Mouse (Mus musculus) CH12.LX (cell line): ENCODE measurements around the gene Gtf3c5. TPM values are rescaled to one million over a fixed set of nuclear protein-coding genes. Genes with fewer than 3 reads are reported as not detected.

ENCODE experiments used
- DNase-seq: peaks from one replicate; pipeline ENCODE4 v3.0.0-alpha.2; 2013; ENCODE audit errors: extremely low read depth
- H3K27ac ChIP-seq: 2 replicates; pipeline ENCODE4 v1.5.1; 2012; ENCODE audit warnings: low read depth, mild to moderate bottlenecking, control low read depth, moderate library complexity; ENCODE audit not compliant: insufficient read depth
- H3K27me3 ChIP-seq: replicated peaks from 2 replicates; pipeline ENCODE3; 2012; ENCODE audit warnings: inconsistent platforms
- H3K36me3 ChIP-seq, 2 experiments: replicated peaks in 1 of 2; 2 replicates each; pipeline versions ENCODE3 to v1.6.1; 2012; ENCODE audit warnings: inconsistent platforms in 1 of 2, low read length in 1 of 2, mild to moderate bottlenecking in 1 of 2, mixed read lengths in 1 of 2, moderate library complexity in 1 of 2; ENCODE audit not compliant: control insufficient read depth in 1 of 2, insufficient read depth in 1 of 2
- H3K4me1 ChIP-seq, 2 experiments: 2 replicates each; pipeline ENCODE4 v1.6.1; 2012; ENCODE audit warnings: inconsistent platforms in 1 of 2, moderate library complexity in 1 of 2; ENCODE audit not compliant: insufficient read depth in 2 of 2, control insufficient read depth in 1 of 2
- H3K4me2 ChIP-seq: 2 replicates; pipeline ENCODE4 v1.6.1; 2012; ENCODE audit warnings: low read depth, mild to moderate bottlenecking, control low read depth; ENCODE audit not compliant: poor library complexity, insufficient read depth, severe bottlenecking
- H3K4me3 ChIP-seq, 3 experiments: fragments of 150-350 bp in 1 of 3; sonication (generic) in 1 of 3; replicated peaks in 1 of 3; 2 replicates each; pipeline versions ENCODE3 to v1.5.1; 2011 to 2012; ENCODE audit warnings: low read depth in 2 of 3, low read length in 2 of 3, mild to moderate bottlenecking in 2 of 3, moderate library complexity in 2 of 3, control low read depth in 1 of 3, improper control_type of control experiment in 1 of 3, inconsistent platforms in 1 of 3, mixed read lengths in 1 of 3; ENCODE audit not compliant: poor library complexity in 1 of 3
- H3K79me2 ChIP-seq: replicated peaks from 2 replicates; pipeline ENCODE4 v1.6.1; 2012; ENCODE audit warnings: mild to moderate bottlenecking, moderate library complexity; ENCODE audit not compliant: control insufficient read depth, poor library complexity, insufficient read depth, severe bottlenecking; ENCODE audit errors: extremely low read depth
- H3K9ac ChIP-seq: 2 replicates; pipeline ENCODE4 v1.6.1; 2012; ENCODE audit warnings: low read depth, mild to moderate bottlenecking, control low read depth, moderate library complexity; ENCODE audit not compliant: insufficient read depth
- H3K9me3 ChIP-seq: replicated peaks from 2 replicates; pipeline ENCODE3; 2012; ENCODE audit warnings: low read length, inconsistent platforms, mixed read lengths
- BHLHE40 ChIP-seq: IDR thresholded peaks from 2 replicates; pipeline ENCODE4 v1.6.1; 2011; ENCODE audit warnings: mild to moderate bottlenecking, low read depth, low read length, improper control_type of control experiment
- CHD2 ChIP-seq: IDR thresholded peaks from 2 replicates; pipeline ENCODE4 v1.6.1; 2011; ENCODE audit warnings: low read length, improper control_type of control experiment
- CTCF ChIP-seq, 2 experiments: IDR thresholded peaks in 1 of 2; conservative IDR thresholded peaks in 1 of 2; 2 replicates each; pipeline ENCODE4 v1.5.1; 2011 to 2012; ENCODE audit warnings: low read depth in 2 of 2, low read length in 2 of 2, improper control_type of control experiment in 1 of 2, inconsistent platforms in 1 of 2, mild to moderate bottlenecking in 1 of 2, moderate library complexity in 1 of 2
- ELF1 ChIP-seq: IDR thresholded peaks from 2 replicates; pipeline ENCODE4 v1.6.1; 2014; ENCODE audit warnings: low read depth, mild to moderate bottlenecking, inconsistent platforms, low read length, improper control_type of control experiment
- ETS1 ChIP-seq: conservative IDR thresholded peaks from 2 replicates; pipeline ENCODE4 v1.6.1; 2012; ENCODE audit warnings: low read depth, mild to moderate bottlenecking, inconsistent platforms, low read length, improper control_type of control experiment, moderate library complexity
- GABPA ChIP-seq: IDR thresholded peaks from 2 replicates; pipeline ENCODE4 v1.6.1; 2012; ENCODE audit warnings: low read depth, low read length, improper control_type of control experiment, inconsistent platforms; ENCODE audit not compliant: insufficient replicate concordance
- HCFC1 ChIP-seq: IDR thresholded peaks from 2 replicates; pipeline ENCODE4 v1.6.1; 2012; ENCODE audit warnings: low read depth, mild to moderate bottlenecking, inconsistent platforms, low read length, improper control_type of control experiment
- JUN ChIP-seq: IDR thresholded peaks from 2 replicates; pipeline ENCODE4 v1.6.1; 2011; ENCODE audit warnings: low read depth, mild to moderate bottlenecking, low read length, improper control_type of control experiment, moderate library complexity; ENCODE audit not compliant: insufficient read depth
- JUND ChIP-seq: conservative IDR thresholded peaks from 2 replicates; pipeline ENCODE4 v1.6.1; 2011; ENCODE audit warnings: low read depth, low read length, improper control_type of control experiment
- MAX ChIP-seq: IDR thresholded peaks from 2 replicates; pipeline ENCODE4 v1.6.1; 2011; ENCODE audit warnings: low read length, improper control_type of control experiment
- MEF2A ChIP-seq: IDR thresholded peaks from 2 replicates; pipeline ENCODE4 v1.6.1; 2014; ENCODE audit warnings: low read depth, mild to moderate bottlenecking, inconsistent platforms, low read length, improper control_type of control experiment, borderline replicate concordance
- MYC ChIP-seq: IDR thresholded peaks from 2 replicates; pipeline ENCODE4 v1.6.1; 2011; ENCODE audit warnings: low read depth, mild to moderate bottlenecking, improper control_type of control experiment, low read length
- NELFE ChIP-seq: IDR thresholded peaks from 2 replicates; pipeline ENCODE4 v1.6.1; 2011; ENCODE audit warnings: low read depth, low read length, improper control_type of control experiment
- POLR2AphosphoS2 ChIP-seq: IDR thresholded peaks from 2 replicates; pipeline ENCODE4 v1.6.1; 2011; ENCODE audit warnings: low read depth, low read length, improper control_type of control experiment
- RCOR1 ChIP-seq: conservative IDR thresholded peaks from 2 replicates; pipeline ENCODE4 v1.6.1; 2012; ENCODE audit warnings: low read depth, mild to moderate bottlenecking, inconsistent platforms, low read length, improper control_type of control experiment
- SMC3 ChIP-seq: IDR thresholded peaks from 2 replicates; pipeline ENCODE4 v1.6.1; 2011; ENCODE audit warnings: low read depth, low read length, improper control_type of control experiment
- UBTF ChIP-seq: IDR thresholded peaks from 2 replicates; pipeline ENCODE4 v1.6.1; 2012; ENCODE audit warnings: low read depth, mild to moderate bottlenecking, inconsistent platforms, low read length, improper control_type of control experiment, moderate library complexity
- USF1 ChIP-seq: IDR thresholded peaks from 2 replicates; pipeline ENCODE4 v1.6.1; 2014; ENCODE audit warnings: low read depth, mild to moderate bottlenecking, inconsistent platforms, low read length, improper control_type of control experiment
- USF2 ChIP-seq: conservative IDR thresholded peaks from 2 replicates; pipeline ENCODE4 v1.6.1; 2011; ENCODE audit warnings: low read depth, low read length, improper control_type of control experiment
- ZC3H11A ChIP-seq: IDR thresholded peaks from 2 replicates; pipeline ENCODE4 v1.6.1; 2012; ENCODE audit warnings: low read depth, mild to moderate bottlenecking, inconsistent platforms, low read length, improper control_type of control experiment
- ZKSCAN1 ChIP-seq: IDR thresholded peaks from 2 replicates; pipeline ENCODE4 v1.6.1; 2012; ENCODE audit warnings: low read depth, inconsistent platforms, low read length, improper control_type of control experiment, borderline replicate concordance
- ZMIZ1 ChIP-seq: IDR thresholded peaks from 2 replicates; pipeline ENCODE4 v1.6.1; 2012; ENCODE audit warnings: low read depth, mild to moderate bottlenecking, inconsistent platforms, low read length, improper control_type of control experiment
- ZNF384 ChIP-seq: IDR thresholded peaks from 2 replicates; pipeline ENCODE4 v1.6.1; 2012; ENCODE audit warnings: low read depth, low read length, improper control_type of control experiment, inconsistent platforms
- dilution Hi-C: fragments of 300-500 bp; cut with MboI; formaldehyde crosslinking; loops from 2 replicates; pipeline ENCODE4 v1.14.3; 2020; ENCODE audit warnings: low sequenced_read_pairs; ENCODE audit not compliant: extremely low pct_unique_long_range_greater_than_20kb, extremely low pct_ligation_motif_present
- in situ Hi-C: fragments of 300-500 bp; cut with MboI; formaldehyde crosslinking; loops from 3 replicates; pipeline ENCODE4 v1.14.3; 2019; ENCODE audit warnings: low sequenced_read_pairs, low pct_ligation_motif_present, low pct_unique_long_range_greater_than_20kb, mixed read lengths
- polyA plus RNA-seq: library from polyadenylated mRNA; unstranded; fragments of >175 nt; gene quantifications from 2 replicates; pipeline ENCODE4 v1.2.1, GENCODE M21; 2012; ENCODE audit warnings: low read depth; ENCODE audit not compliant: insufficient read length
- total RNA-seq, 2 experiments: library from RNA; depleted of rRNA; stranded (reverse); fragments of 300-350 nt in 1 of 2; fragments of >200 nt in 1 of 2; gene quantifications; 2 replicates each; pipeline ENCODE4 v1.2.3; 2012 to 2014

Gene Gtf3c5
- total and polyA plus RNA-seq, 3 experiments: 8.6 to 27.4 (median 12.5) TPM

GRCm38 (mm10) chr2:28596998-28597397, 13.4 kb upstream of the Gtf3c5 start:
- Histone ChIP-seq H3K4me1 (peaks cover 0 to 26% of the 10 kb centered on the region in 2 experiments; a peak in 2 of 4 replicates), H3K9me3 (peaks cover 5% of the 10 kb centered on the region), H3K27ac (no peak overlapping the region), H3K79me2 (no peaks in the 10 kb centered on the region), H3K4me2 (no peak overlapping the region), H3K36me3 (no peaks in the 10 kb centered on the region), H3K9ac (no peak overlapping the region), H3K27me3 (peaks cover 15% of the 10 kb centered on the region), H3K4me3 (no peak overlapping the region)
- TF ChIP-seq GABPA (no peak), JUND (no peak), USF2 (no peak), CTCF (conservative IDR thresholded peaks at IDR 0.05 in 1 of 2, IDR thresholded peaks at IDR 0.05 in 1 of 2; ENCODE audit: low read depth in 2 of 2, low read length in 2 of 2) (peak; percentile 43 to 45; a peak in 3 of 4 replicates), BHLHE40 (no peak), ZMIZ1 (no peak), HCFC1 (no peak), SMC3 (peak; percentile 12; the same call in 1 of the 2 replicates)
- dilution Hi-C loops: no loop called here
- DNase-seq: no peak
- in situ Hi-C loops: no loop called here

DNA sequence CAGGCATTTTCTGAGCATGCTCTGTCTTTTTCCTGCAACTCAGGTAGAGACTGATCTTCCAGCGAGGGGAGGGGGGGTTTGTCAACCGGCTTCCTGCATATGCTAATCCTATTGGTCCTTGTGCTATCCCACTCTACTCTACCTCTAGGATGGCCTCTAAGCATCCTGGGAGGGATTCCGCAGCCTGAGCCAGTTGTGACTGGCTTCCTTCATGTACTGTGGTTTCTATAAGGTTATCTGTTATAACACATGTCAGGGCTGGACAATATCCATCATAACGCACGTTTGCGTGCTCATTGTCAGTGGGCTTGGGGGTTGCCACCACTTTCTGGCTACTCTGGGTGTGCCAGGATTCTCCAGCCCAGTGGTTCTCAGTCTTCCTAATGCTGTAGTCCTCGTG, 12.5 kb upstream of the Gtf3c5 start:
- no peak overlapping the region for H3K4me3 ChIP-seq
- dilution Hi-C loops (no loop called here), in situ Hi-C loops (no loop called here)
- no peak for DNase-seq
- H3K4me2 ChIP-seq: no peak overlapping the region
- H3K9ac ChIP-seq: no peak overlapping the region
- H3K27me3 ChIP-seq: peaks cover 17% of the 10 kb centered on the region
- peaks cover 5% of the 10 kb centered on the region for H3K9me3 ChIP-seq
- peaks cover 3 to 26% of the 10 kb centered on the region in 2 experiments; a peak in 2 of 4 replicates for H3K4me1 ChIP-seq
- no peaks in the 10 kb centered on the region for H3K79me2 ChIP-seq
- H3K27ac ChIP-seq: no peak overlapping the region
- H3K36me3 ChIP-seq: no peaks in the 10 kb centered on the region
- TF ChIP-seq BHLHE40: no peak
- no peak for TF ChIP-seq ZMIZ1
- TF ChIP-seq JUN: no peak
- TF ChIP-seq ZC3H11A: no peak
- no peak for TF ChIP-seq MEF2A
- TF ChIP-seq ZKSCAN1: no peak

- no peak overlapping the region for H3K4me3 ChIP-seq
- dilution Hi-C loops: no loop called here
- H3K4me2 ChIP-seq: peak overlapping the region; percentile 88
- in situ Hi-C loops: loop anchor here (5.0 kb wide), 1 partner anchor 34 kb away; no protein-coding TSS in a partner anchor
- no peaks in the 10 kb centered on the region for H3K79me2 ChIP-seq
- no peak overlapping the region for H3K9ac ChIP-seq
- peak; percentile 69 for DNase-seq
- no peak overlapping the region for H3K27ac ChIP-seq
- peaks cover 3 to 4% of the 10 kb centered on the region in 2 experiments; a peak in 2 of 4 replicates for H3K4me1 ChIP-seq
- H3K9me3 ChIP-seq: peaks cover 5% of the 10 kb centered on the region
- no peaks in the 10 kb centered on the region for H3K36me3 ChIP-seq
- H3K27me3 ChIP-seq: peaks cover 18% of the 10 kb centered on the region
- peak; percentile 82 to 94 for TF ChIP-seq CTCF (conservative IDR thresholded peaks at IDR 0.05 in 1 of 2, IDR thresholded peaks at IDR 0.05 in 1 of 2; ENCODE audit: low read depth in 2 of 2, low read length in 2 of 2)
- TF ChIP-seq GABPA: no peak
- no peak for TF ChIP-seq USF1
- no peak for TF ChIP-seq UBTF
- TF ChIP-seq CHD2: no peak
- no peak for TF ChIP-seq RCOR1
- no peak for TF ChIP-seq ZKSCAN1
- TF ChIP-seq ZMIZ1: no peak
- TF ChIP-seq JUN: no peak
- TF ChIP-seq USF2: no peak
- no peak for TF ChIP-seq MYC
- no peak for TF ChIP-seq ELF1
- peak; percentile 30; the same call in 1 of the 2 replicates for TF ChIP-seq NELFE
- TF ChIP-seq ZC3H11A: 0 out of 2 replicates have a peak, but pooled peaks have one; percentile 14
- no peak for TF ChIP-seq ZNF384
- TF ChIP-seq ETS1: no peak
- TF ChIP-seq MAX: no peak
- TF ChIP-seq BHLHE40: no peak
- no peak for TF ChIP-seq POLR2AphosphoS2
Measured at GRCm38 (mm10) chr2:28592809-28593208, 9.3 kb upstream of the Gtf3c5 start.
